Mouse (Mus musculus): ENCODE data around the gene Cd68.

- TF ChIP-seq POLR2A (IDR thresholded peaks at IDR 0.05; ENCODE audit: borderline replicate concordance, control insufficient read depth, low read depth, low read length) (peak; percentile 85), CTCF (IDR thresholded peaks at IDR 0.05; ENCODE audit: control insufficient read depth, insufficient read depth, low read length) (no peak)
Observed at GRCm38 (mm10) chr11:69681314-69682208, 15.6 kb upstream of the Cd68 start, which contains the start of gene Senp3.

Data from bone marrow, adult 2 months (tissue).